Mouse (Mus musculus): ENCODE data around the gene Ager. TPM values are rescaled to one million over a fixed set of nuclear protein-coding genes. Genes with fewer than 3 reads are reported as not detected.

The Ager gene
- 1.7 TPM for polyA plus RNA-seq (2017; shearing (Covaris generic))

DNA sequence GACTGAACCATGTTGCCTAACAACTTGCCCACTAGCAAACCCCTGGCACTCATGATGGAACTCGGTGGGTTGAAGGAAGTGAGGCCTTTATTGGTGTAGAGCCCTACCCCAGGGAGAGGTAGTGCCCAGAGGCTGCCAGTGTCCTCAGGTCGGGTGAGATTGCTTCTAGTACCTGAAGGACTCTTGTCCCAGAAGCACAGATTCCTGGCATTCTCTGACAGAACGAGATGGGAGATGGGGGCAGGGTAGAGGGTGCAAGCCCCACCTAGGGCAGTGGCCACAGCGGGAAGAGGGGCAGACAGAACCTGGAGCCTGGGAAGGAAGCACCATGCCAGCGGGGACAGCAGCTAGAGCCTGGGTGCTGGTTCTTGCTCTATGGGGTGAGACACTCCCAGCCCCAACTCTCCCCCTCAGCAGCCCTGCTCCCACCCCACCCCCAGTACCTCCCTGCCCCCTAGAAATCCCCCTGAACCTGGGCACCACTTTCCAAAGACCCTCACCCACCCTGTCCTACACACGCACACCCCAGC is at the start of gene Ager:
Ager (plus strand) TSS at position 297 of the 530 bp plus-strand sequence.

DNA sequence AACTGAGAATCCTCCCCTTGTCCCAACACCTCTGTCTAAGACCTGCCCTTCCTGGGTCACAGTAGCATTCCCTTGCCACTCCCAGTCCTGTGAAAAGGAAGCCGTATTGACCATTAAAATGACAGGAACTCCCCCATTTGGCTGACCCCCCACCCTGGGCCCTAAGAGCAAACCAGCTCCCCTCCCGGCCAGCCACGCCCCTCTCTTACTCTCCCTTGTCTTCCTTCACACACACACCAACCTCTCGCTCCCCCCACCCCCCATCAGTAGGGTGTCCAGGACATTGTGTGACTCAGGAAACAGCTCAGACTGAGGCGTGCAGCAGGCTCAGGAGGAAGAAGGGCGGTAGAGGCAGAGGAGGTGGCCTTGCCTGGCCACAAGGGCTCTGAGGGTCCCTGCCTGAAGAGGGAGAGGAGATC is 33.6 kb upstream of the Ager start, which contains the start of gene Notch4:
Notch4 (plus strand) TSS at position 266 of the 419 bp plus-strand sequence.

DNA sequence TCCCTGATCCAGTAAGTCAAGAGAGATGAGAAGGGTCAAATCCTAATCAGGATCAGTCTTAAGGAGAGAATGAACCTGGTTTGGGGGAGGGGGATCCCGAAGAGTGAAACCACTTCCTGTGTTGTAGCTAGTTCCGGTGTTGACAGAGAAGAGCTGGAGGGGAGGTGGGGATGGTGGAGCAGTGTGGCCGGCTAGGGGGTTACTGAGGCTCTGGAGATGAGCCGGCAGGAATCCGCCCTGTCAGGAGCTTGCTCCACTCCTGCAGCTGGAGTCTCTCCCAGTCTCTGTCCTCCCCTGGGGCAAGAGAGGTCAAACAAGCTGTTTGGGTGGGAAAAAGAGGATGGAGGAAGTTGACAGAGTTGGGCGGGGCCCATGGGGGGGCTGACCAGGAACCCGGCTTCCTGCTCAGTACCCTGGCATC is 8.0 kb upstream of the Ager start, which contains the start of gene Gpsm3:
Gpsm3 (plus strand) TSS at position 126 of the 421 bp plus-strand sequence.

DNA sequence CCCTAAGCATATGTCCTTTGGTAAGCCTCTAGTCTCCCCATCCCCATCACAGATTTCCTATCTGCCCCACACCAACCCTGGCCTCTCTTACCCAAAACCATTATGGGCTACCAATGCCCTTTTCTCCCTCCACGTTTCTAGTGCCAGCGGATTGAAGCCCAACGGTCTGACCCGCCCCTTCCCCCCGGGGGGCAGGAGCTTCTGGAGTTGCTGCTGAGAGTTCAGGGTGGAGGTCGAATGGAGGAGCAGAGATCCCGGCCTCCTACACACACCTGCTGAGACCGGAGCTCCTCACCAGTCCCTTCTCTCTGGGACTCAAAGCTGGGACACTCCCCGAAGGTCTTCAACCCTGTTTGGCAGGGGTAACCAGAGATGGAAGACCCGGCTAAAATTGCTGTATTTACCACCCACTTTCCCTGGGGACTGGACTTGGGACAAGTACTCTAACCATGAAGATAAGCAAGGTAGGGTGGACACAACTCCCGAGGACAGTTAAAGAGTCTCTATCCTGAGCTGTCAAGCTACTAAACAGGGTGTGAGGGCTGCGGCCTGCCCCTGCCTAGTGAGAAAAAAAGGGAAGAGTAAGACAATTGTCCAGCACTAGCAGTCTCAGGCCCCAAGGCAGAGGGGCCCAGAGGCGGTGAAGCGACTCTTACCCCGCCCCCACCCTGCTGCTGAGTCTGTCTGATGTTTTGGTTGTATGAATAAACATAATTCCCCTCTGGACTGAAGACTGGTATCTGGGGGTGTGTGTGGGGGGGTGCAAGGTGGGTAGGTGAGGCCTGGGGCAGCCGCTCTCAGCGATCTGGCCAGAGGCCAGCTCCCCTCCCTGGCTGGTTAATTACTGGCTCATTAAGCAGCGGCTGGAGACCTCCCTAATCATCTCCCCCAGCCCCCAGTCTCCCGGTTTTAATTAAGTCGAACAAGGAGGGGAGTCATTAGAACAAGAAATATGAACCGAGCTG is 6.4 kb upstream of the Ager start, which contains the start of gene Pbx2:
Pbx2 (plus strand) TSS at position 238 of the 965 bp plus-strand sequence.

DNA sequence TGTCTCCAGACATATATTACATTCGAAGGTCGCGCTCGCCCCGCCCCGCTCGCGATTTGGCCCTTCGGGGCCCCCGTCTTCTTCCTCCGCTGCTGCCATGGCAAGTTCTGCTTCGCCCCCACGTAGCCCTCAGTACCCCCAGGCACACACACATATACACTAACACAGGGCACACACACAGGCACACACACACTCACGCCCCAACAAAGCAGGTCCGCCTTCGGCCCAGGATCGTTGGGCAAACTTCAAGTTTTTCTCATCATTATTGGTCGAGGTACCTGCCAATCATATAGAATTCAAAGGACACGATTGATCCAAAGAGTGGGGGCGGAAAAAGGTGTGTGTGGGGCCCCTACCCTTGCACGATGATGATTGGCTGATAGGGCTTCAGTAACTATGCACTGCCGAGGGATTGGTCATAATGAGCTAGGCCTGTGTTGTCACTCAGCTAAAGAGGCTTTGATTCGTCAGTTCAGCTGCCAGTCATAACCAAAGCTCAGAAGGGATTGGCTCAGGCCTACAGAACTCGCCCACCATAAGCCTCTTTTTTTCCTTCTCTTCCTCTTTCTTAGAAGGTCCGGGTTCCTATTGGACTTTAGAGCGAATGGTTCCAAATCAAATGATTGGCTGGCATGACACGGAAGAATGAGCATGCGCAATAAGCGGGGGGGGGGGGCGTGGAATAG is 5.9 kb downstream of the Ager start, which contains the start of gene Rnf5:
Rnf5 (minus strand) TSS at position 316 of the 686 bp plus-strand sequence.

DNA sequence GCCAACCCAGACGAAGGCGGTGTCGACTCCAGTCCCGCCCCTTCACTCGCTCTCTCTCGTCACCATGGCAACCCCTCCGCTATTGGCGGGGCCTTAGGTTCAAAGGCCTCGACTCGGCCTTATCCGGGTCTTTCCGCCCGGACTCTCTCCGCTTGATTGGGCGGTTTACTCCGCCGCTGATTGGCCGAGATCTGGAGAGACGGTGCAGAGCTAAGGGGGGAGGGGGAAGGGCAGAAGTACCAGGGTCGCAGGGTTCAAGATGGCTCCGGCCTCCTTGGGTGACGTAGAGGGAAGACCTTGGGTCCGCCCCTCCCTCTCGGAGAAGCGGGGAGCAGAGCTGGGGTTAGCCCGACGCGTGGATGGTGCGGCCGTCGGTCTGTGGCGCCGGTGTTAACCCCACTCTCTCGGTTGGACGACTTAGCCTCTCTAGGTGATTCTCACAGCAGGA is 6.4 kb downstream of the Ager start, which contains the start of gene Agpat1:
Agpat1 (plus strand) TSS at position 202 of the 448 bp plus-strand sequence.

DNA sequence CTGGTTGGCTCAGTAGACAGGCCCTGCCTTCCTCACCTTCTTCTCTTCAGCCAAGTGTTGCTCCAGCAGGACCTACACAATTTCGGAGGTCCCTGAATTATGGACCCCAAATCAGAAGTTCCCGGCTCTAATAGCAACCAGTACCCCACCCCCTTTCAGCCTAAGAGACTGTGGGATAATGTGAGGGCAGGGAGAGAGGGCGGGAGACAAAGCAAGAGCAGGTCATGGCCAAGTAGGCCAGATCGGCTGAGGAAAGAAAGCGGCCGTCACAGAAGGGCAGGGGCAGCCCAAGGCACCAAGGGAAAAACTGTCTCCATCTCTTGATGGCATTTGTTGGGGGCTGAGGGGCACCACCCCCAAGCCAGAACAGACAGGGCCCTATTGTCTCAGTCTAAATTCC is 18.2 kb downstream of the Ager start, which contains the start of gene Egfl8:
Egfl8 (minus strand) TSS at position 101 of the 400 bp plus-strand sequence.

DNA sequence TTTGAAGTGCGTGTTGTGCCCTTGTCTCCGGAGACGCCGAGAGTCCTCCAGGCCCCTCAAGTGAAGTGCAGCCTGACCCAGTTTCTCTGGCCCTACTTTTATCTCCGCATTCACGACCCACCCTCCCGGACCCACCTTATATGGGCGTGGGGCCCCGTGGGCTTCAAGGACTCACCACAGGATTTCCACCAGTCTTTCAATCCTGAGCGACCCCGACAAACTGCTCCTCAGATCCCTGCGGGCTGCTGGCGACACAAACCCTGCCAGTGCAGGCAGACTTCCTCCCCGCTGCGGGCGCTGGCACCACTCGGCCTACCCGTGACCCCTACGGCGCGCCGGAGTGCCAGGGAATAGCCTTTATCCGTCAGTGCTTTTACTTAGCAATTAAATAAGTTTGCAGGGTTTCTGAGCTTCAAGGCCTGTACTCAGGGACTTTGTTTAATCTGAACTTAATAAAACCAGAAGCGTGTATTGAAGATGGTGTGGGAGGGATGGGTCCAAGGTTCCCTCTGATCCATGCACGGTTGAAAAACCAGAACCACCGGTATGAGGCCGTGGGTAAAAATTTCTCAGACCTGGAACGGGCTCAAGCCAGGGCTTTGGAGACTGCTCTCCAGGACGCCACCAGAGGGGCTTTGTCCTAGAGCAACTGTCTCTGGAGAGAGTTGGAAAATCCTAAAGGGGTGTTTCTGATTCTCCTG is 30.4 kb downstream of the Ager start, which contains the start of gene Ppt2:
Ppt2 (minus strand) TSS at position 568 of the 701 bp plus-strand sequence.

DNA sequence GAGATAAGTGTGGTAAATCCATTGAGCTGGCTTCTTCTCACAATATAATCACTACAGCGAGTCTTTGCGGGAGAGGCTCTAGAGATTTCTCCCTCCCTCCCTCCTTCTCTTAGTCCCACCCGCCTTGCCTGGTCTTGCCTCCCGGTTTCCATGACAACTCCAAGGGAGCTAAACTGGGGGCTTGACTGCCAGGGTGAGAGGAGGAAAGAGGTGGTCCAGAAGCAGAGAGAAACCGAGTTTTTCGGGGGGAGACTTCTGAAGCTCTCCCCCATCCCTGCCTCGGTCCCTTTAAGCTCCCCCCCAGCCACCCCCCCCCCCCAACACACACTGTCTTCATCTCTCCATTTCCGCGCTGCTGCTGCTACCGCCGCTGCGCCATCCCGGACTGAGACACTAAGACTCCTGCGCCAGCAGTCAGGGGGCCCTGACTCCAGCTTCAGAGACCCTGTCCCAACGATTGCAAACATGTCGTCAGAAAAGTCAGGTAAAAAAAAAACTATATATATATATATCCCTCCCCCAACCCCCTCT is 31.6 kb downstream of the Ager start, which contains the start of gene Prrt1:
Prrt1 (plus strand) TSS at position 313 of the 531 bp plus-strand sequence.

DNA sequence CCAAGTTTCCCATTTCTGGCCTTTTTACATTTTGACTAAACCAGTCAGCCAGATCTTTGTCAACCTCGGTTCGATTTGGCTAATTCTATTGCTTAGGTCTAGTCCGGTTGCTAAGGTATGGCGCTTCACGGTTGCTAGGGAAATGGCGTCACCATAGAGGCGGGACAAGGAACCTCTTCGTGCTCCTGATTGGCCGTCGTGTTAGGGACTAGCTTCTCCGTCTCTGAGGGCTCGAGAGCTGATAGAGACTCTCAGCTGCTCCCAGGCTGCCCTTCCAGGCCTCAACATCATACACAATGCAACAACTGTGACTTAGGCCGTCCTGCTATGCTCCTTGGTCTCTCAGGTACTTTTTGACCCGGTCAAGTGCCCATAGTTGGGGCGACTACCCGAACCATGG is 46.9 kb downstream of the Ager start, which contains the start of gene Fkbpl:
Fkbpl (plus strand) TSS at position 157 of the 400 bp plus-strand sequence.

DNA sequence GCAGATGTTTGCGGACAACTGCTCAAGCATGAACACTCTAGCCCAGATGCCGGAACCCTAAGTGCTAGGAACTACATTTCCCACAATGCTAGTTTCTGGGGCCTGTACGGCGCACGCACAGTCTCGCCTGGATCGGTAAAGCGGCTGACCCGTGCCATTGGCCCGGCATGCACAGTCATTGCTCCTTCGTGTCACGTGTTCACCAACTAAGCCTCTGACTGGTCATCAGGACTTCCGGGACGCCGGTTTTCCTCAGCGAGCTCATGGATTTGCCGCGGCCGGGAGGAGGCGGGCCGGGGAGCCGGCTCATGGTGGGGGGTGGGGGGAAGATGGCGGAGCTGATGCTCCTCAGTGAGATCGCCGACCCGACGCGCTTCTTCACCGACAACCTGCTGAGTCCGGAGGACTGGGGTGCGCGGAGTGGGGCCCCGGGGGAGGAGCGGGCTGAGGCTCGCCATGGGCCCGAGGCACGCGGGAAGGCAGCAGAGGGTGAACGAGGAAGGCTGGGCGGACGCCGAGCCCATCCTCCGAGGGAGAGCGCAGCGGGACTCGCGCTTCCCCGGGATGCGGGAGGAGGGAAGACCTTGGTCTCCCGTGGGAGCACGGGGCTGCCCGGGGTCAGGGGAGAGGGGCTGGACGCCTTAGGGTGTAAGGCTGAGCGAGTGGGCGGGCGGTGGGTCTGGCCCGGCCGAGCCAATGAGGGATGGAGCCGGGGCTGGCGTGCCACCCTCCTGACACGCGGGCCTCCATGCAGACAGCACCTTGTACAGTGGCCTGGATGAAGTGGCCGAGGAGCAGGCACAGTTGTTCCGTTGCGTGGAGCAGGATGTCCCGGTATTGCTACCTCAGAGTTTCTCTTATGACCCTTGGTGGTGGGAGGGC is 49.5 kb downstream of the Ager start, which contains the start of gene Atf6b:
Atf6b (plus strand) TSS at position 241 of the 882 bp plus-strand sequence.

Other genes starting within 250 kb of the Ager start
- gene Btnl2, start 243.0 kb upstream of the Ager start, polyA plus RNA-seq (2017; shearing (Covaris generic)): 0.85 TPM
- gene Btnl1, start 220.7 kb upstream of the Ager start, polyA plus RNA-seq (2017; shearing (Covaris generic)): not detected
- gene BC051142, start 199.0 kb upstream of the Ager start, polyA plus RNA-seq (2017; shearing (Covaris generic)): not detected
- not detected for gene Btnl4, start 120.5 kb upstream of the Ager start, polyA plus RNA-seq (2017; shearing (Covaris generic))
- not detected for gene Btnl6, start 80.5 kb upstream of the Ager start, polyA plus RNA-seq (2017; shearing (Covaris generic))
- gene Notch4, start 33.6 kb upstream of the Ager start, polyA plus RNA-seq (2017; shearing (Covaris generic)): 0.12 TPM
- gene Gpsm3, start 8.1 kb upstream of the Ager start, polyA plus RNA-seq (2017; shearing (Covaris generic)): 267 TPM
- gene Pbx2, start 6.6 kb upstream of the Ager start, polyA plus RNA-seq (2017; shearing (Covaris generic)): 12.2 TPM
- gene Rnf5, start 5.8 kb downstream of the Ager start, polyA plus RNA-seq (2017; shearing (Covaris generic)): 56.4 TPM
- gene Agpat1, start 6.4 kb downstream of the Ager start, polyA plus RNA-seq (2017; shearing (Covaris generic)): 16.8 TPM
- 3.1 TPM for gene Egfl8, start 18.1 kb downstream of the Ager start, polyA plus RNA-seq (2017; shearing (Covaris generic))
- gene Ppt2, start 30.6 kb downstream of the Ager start, polyA plus RNA-seq (2017; shearing (Covaris generic)): 17.4 TPM
- 9.7 TPM for gene Prrt1, start 31.7 kb downstream of the Ager start, polyA plus RNA-seq (2017; shearing (Covaris generic))
- 2.8 TPM for gene Fkbpl, start 46.9 kb downstream of the Ager start, polyA plus RNA-seq (2017; shearing (Covaris generic))
- gene Atf6b, start 49.3 kb downstream of the Ager start, polyA plus RNA-seq (2017; shearing (Covaris generic)): 47.3 TPM
- not detected for gene Tnxb, start 72.7 kb downstream of the Ager start, polyA plus RNA-seq (2017; shearing (Covaris generic))
- not detected for gene C4b, start 146.0 kb downstream of the Ager start, polyA plus RNA-seq (2017; shearing (Covaris generic))
- gene Cyp21a1, start 206.7 kb downstream of the Ager start, polyA plus RNA-seq (2017; shearing (Covaris generic)): not detected
- gene Stk19, start 239.1 kb downstream of the Ager start, polyA plus RNA-seq (2017; shearing (Covaris generic)): 18.7 TPM
- 89.1 TPM for gene Dxo, start 239.2 kb downstream of the Ager start, polyA plus RNA-seq (2017; shearing (Covaris generic))

All from naive thymus-derived CD4-positive, alpha-beta T cell, adult 5 months (primary cell).